Mouse (Mus musculus): ENCODE data around the gene Gm10842. TPM values are rescaled to one million over a fixed set of nuclear protein-coding genes. Genes with fewer than 3 reads are reported as not detected.
A peak's percentile ranks its signal among the peaks of the same experiment; 100 is the strongest.
"Not testable (repeated sequence)": the region's sequence is repeated elsewhere in the genome, so short reads cannot be mapped to it uniquely, and the experiment has no call there.

The Gm10842 gene
- total RNA-seq (2014; rRNA removed) (not detected in 2 replicates), polyA plus RNA-seq (2012; rRNA removed) (not detected in 2 replicates)

DNA sequence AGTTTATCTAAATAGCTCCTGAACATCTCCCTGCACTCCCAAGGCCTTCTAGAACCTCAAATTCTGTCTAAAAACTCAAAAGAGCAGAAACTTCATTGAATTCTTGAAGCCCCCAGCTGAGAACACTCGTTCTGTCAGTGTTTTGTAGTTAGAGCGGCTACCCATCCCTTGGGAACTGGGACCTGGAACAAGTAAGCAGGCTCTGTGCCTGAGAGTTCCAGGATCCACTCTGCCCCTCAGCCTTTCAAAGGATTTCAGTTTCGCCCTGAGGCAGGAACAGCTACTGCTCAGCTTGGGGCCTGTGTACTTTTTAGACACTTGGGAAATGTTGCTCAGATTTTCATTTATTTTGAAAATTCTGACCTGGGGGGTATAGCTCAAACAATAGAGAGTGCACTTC lies at the start of gene Gm10842:
Gene Gm10842, plus strand, starts transcription at position 301 of the 400 bp plus-strand sequence.
- no peak within 1 kb of the TSS for H3K4me3 ChIP-seq (ENCODE audit: insufficient read depth, low read depth, low read length)
- WGBS, result 84% methylated on average over 3 of the region's 3 CpGs
- no peak for TF ChIP-seq POLR2A (IDR thresholded peaks at IDR 0.05; ENCODE audit: extremely low read depth, insufficient read depth, low read length)
- TF ChIP-seq CTCF (IDR thresholded peaks at IDR 0.05; ENCODE audit: low read depth, low read length), result no peak
- no peaks in the 10 kb centered on the region for H3K4me1 ChIP-seq (ENCODE audit: control insufficient read depth, insufficient read depth, low read length)
- H3K27me3 ChIP-seq (ENCODE audit: control insufficient read depth, insufficient read depth, low read length), result no peaks in the 10 kb centered on the region
- no peak within 1 kb of the TSS for H3K27ac ChIP-seq (replicated peaks; ENCODE audit: insufficient read depth, low read depth, low read length)
- H3K79me2 ChIP-seq (ENCODE audit: control insufficient read depth, insufficient read depth, low read length), result no peaks in the 10 kb centered on the region
- H3K36me3 ChIP-seq (ENCODE audit: control insufficient read depth, insufficient read depth, low read length), result no peaks in the 10 kb centered on the region
- no peak within 1 kb of the TSS for H3K9ac ChIP-seq (ENCODE audit: low read depth, low read length)
- no peak for DNase-seq (ENCODE audit: extremely low read depth, low read depth, low spot score)

DNA sequence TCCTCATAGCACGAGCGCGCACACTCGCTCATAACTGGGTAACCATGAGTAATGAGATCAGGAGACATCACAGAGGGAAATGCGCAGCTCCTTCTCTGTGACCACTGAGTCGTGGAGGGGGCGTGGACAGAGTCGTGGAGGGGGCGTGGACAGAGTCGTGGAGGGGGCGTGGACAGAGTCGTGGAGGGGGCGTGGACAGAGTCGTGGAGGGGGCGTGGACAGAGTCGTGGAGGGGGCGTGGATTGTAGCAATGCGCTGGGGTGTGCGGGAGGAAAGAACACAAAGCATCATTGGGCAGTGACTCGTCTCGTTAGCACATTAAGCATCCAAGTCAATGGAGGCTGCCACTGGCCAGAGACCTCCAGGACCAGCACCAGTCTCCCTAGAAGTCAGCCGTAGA lies 34.2 kb upstream of the Gm10842 start:
- not testable (repeated sequence) for H3K79me2 ChIP-seq (ENCODE audit: control insufficient read depth, insufficient read depth, low read length); H3K27me3 ChIP-seq (ENCODE audit: control insufficient read depth, insufficient read depth, low read length); H3K4me1 ChIP-seq (ENCODE audit: control insufficient read depth, insufficient read depth, low read length); H3K4me3 ChIP-seq (ENCODE audit: insufficient read depth, low read depth, low read length); H3K36me3 ChIP-seq (ENCODE audit: control insufficient read depth, insufficient read depth, low read length); H3K27ac ChIP-seq (replicated peaks; ENCODE audit: insufficient read depth, low read depth, low read length); H3K9ac ChIP-seq (ENCODE audit: low read depth, low read length); DNase-seq (ENCODE audit: extremely low read depth, low read depth, low spot score)
- 73% methylated on average over 19 of the region's 22 CpGs for WGBS

DNA sequence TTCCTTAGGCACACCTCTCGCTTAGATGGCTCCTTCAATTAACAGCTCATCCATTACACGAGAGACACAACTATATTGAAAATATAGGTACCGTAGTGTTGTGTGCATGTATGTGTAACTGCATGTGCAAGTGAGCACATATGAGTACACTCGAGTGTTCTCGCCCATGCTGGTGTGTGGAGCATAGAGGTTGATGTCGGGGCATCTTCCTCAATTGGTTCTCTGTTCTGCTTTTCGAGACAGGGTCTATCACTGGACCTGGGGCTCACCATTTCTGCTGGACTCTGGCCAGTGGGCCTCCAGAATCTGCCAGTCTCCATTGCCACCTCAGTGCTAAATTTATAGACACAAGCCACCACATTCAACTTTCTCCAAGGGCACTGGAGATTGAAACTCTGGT lies 28.9 kb upstream of the Gm10842 start:
- no peaks in the 10 kb centered on the region; the same call in 1 of the 2 replicates for H3K27me3 ChIP-seq (ENCODE audit: control insufficient read depth, insufficient read depth, low read length)
- H3K9ac ChIP-seq (ENCODE audit: low read depth, low read length), result no peak overlapping the region
- no peaks in the 10 kb centered on the region for H3K79me2 ChIP-seq (ENCODE audit: control insufficient read depth, insufficient read depth, low read length)
- H3K36me3 ChIP-seq (ENCODE audit: control insufficient read depth, insufficient read depth, low read length), result no peaks in the 10 kb centered on the region
- no peak overlapping the region for H3K27ac ChIP-seq (replicated peaks; ENCODE audit: insufficient read depth, low read depth, low read length)
- no peak overlapping the region for H3K4me3 ChIP-seq (ENCODE audit: insufficient read depth, low read depth, low read length)
- no peaks in the 10 kb centered on the region for H3K4me1 ChIP-seq (ENCODE audit: control insufficient read depth, insufficient read depth, low read length)
- DNase-seq (ENCODE audit: extremely low read depth, low read depth, low spot score), result no peak
- WGBS, result 94% methylated on average over 7 of the region's 7 CpGs
- TF ChIP-seq CTCF (IDR thresholded peaks at IDR 0.05; ENCODE audit: low read depth, low read length) (no peak), POLR2A (IDR thresholded peaks at IDR 0.05; ENCODE audit: extremely low read depth, insufficient read depth, low read length) (no peak)

DNA sequence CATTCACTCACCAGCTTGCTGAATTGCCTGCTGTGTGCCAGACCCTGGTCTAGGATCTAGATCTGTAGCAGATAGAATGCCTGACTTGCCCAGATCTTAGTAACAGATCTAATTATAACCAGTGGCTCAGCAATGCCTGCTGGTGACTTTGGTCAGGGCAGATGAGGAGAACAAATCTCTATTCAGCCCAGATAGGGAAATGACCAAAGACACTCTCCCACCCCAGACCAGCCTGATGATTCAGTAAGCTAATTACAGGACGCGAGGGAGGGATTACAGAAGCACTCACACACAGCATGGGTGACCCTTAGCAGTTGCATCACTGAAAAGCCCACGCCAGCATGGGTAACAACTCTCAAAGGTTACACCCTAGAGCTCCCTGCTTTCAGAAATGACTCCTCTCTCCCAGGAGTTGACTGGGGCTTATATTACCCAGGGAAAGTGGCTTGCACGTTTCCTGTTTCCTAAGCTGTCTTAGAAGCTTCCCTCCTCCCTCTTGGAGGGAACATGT lies 26.1 kb upstream of the Gm10842 start:
- WGBS, result 34% methylated on average over 4 of the region's 4 CpGs
- TF ChIP-seq CTCF (IDR thresholded peaks at IDR 0.05; ENCODE audit: low read depth, low read length) (no peak), POLR2A (IDR thresholded peaks at IDR 0.05; ENCODE audit: extremely low read depth, insufficient read depth, low read length) (no peak)
- no peaks in the 10 kb centered on the region for H3K79me2 ChIP-seq (ENCODE audit: control insufficient read depth, insufficient read depth, low read length)

DNA sequence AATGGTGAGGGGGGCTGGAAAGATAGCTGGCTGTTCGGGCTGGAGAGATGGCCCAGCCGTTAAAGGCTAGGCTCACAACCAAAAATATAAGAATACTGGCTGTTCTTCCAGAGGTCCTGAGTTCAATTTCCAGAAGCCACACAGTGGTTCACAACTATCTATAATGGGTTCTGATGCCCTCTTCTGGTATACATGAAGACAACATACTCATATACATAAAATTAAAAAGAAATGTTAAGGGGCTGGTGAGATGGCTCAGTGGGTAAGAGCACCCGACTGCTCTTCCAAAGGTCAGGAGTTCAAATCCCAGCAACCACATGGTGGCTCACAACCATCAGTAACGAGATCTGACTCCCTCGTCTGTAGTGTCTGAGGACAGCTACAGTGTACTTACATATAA lies 24.9 kb upstream of the Gm10842 start:
- not testable (repeated sequence) for H3K4me3 ChIP-seq (ENCODE audit: insufficient read depth, low read depth, low read length); H3K36me3 ChIP-seq (ENCODE audit: control insufficient read depth, insufficient read depth, low read length); H3K9ac ChIP-seq (ENCODE audit: low read depth, low read length); H3K79me2 ChIP-seq (ENCODE audit: control insufficient read depth, insufficient read depth, low read length); DNase-seq (ENCODE audit: extremely low read depth, low read depth, low spot score); H3K4me1 ChIP-seq (ENCODE audit: control insufficient read depth, insufficient read depth, low read length); H3K27me3 ChIP-seq (ENCODE audit: control insufficient read depth, insufficient read depth, low read length); H3K27ac ChIP-seq (replicated peaks; ENCODE audit: insufficient read depth, low read depth, low read length)
- 81% methylated on average over 5 of the region's 5 CpGs for WGBS

More for the DNA sequence above, 26.1 kb upstream of the Gm10842 start:
- Histone ChIP-seq H3K27me3 (ENCODE audit: control insufficient read depth, insufficient read depth, low read length) (no peaks in the 10 kb centered on the region), H3K9ac (ENCODE audit: low read depth, low read length) (no peak overlapping the region), H3K4me3 (ENCODE audit: insufficient read depth, low read depth, low read length) (no peak overlapping the region), H3K36me3 (ENCODE audit: control insufficient read depth, insufficient read depth, low read length) (no peaks in the 10 kb centered on the region), H3K27ac (replicated peaks; ENCODE audit: insufficient read depth, low read depth, low read length) (no peak overlapping the region), H3K4me1 (ENCODE audit: control insufficient read depth, insufficient read depth, low read length) (no peaks in the 10 kb centered on the region; the same call in none of the 2 replicates)
- DNase-seq (ENCODE audit: extremely low read depth, low read depth, low spot score), result no peak

GRCm38 (mm10) chr11:105123986-105124385 lies 22.7 kb upstream of the Gm10842 start:
- Histone ChIP-seq H3K4me3 (ENCODE audit: insufficient read depth, low read depth, low read length) (no peak overlapping the region), H3K79me2 (ENCODE audit: control insufficient read depth, insufficient read depth, low read length) (peaks cover 6% of the 10 kb centered on the region; the same call in 1 of the 2 replicates), H3K36me3 (ENCODE audit: control insufficient read depth, insufficient read depth, low read length) (no peaks in the 10 kb centered on the region), H3K4me1 (ENCODE audit: control insufficient read depth, insufficient read depth, low read length) (peaks cover 4% of the 10 kb centered on the region), H3K9ac (ENCODE audit: low read depth, low read length) (no peak overlapping the region), H3K27me3 (ENCODE audit: control insufficient read depth, insufficient read depth, low read length) (no peaks in the 10 kb centered on the region), H3K27ac (replicated peaks; ENCODE audit: insufficient read depth, low read depth, low read length) (no peak overlapping the region)
- TF ChIP-seq POLR2A (IDR thresholded peaks at IDR 0.05; ENCODE audit: extremely low read depth, insufficient read depth, low read length) (no peak), CTCF (IDR thresholded peaks at IDR 0.05; ENCODE audit: low read depth, low read length) (peak; percentile 46)
- WGBS, result 5% methylated on average over 9 of the region's 9 CpGs
- peak; percentile 89 for DNase-seq (ENCODE audit: extremely low read depth, low read depth, low spot score)

Data from liver, adult 2 months (tissue).